Mouse (Mus musculus) stomach, postnatal 0 days (tissue): ENCODE data around the gene Nccrp1. TPM values are rescaled to one million over a fixed set of nuclear protein-coding genes. Genes with fewer than 3 reads are reported as not detected.

ENCODE experiments used
- ATAC-seq: fragments of 200-750 bp; cut with Nextera tagmentation; 2 replicates; pipeline ENCODE4 v1.8.0; 2017; ENCODE audit not compliant: low FRiP score, low TSS enrichment
- DNase-seq: peaks from one replicate; pipeline ENCODE4 v3.0.0-alpha.2; 2016; ENCODE audit warnings: low spot score
- H3K27ac ChIP-seq: fragments of 300-500 bp; sonication (generic); replicated peaks from 2 replicates; pipeline ENCODE4 v1.5.1; 2014; ENCODE audit warnings: mild to moderate bottlenecking, control low read depth
- H3K27me3 ChIP-seq: fragments of 300-500 bp; sonication (generic); 2 replicates; pipeline ENCODE4 v1.6.1; 2014; ENCODE audit warnings: low read length; ENCODE audit not compliant: control insufficient read depth, insufficient read depth
- H3K36me3 ChIP-seq: fragments of 300-500 bp; sonication (generic); 2 replicates; pipeline ENCODE4 v1.6.1; 2014; ENCODE audit warnings: low read length, mixed read lengths; ENCODE audit not compliant: control insufficient read depth, insufficient read depth
- H3K4me1 ChIP-seq: fragments of 300-500 bp; sonication (generic); replicated peaks from 2 replicates; pipeline ENCODE4 v1.6.1; 2014; ENCODE audit warnings: antibody characterized with exemption; ENCODE audit not compliant: control insufficient read depth, insufficient read depth
- H3K4me2 ChIP-seq: fragments of 300-500 bp; sonication (generic); replicated peaks from 2 replicates; pipeline ENCODE4 v1.6.1; 2014; ENCODE audit warnings: low read depth, mild to moderate bottlenecking, control low read depth, moderate library complexity
- H3K4me3 ChIP-seq: fragments of 300-500 bp; sonication (generic); 2 replicates; pipeline ENCODE4 v1.5.1; 2014; ENCODE audit warnings: low read depth, low read length, control low read depth
- H3K9ac ChIP-seq: fragments of 300-500 bp; sonication (generic); 2 replicates; pipeline ENCODE4 v1.6.1; 2014; ENCODE audit warnings: mild to moderate bottlenecking, low read length, control low read depth, mixed read lengths
- H3K9me3 ChIP-seq: fragments of 300-500 bp; sonication (generic); 2 replicates; pipeline ENCODE4 v1.6.1; 2016; ENCODE audit warnings: low read length; ENCODE audit not compliant: control insufficient read depth
- CTCF ChIP-seq: IDR thresholded peaks from 2 replicates; pipeline ENCODE4 v1.5.1; 2016; ENCODE audit warnings: antibody characterized with exemption, low read depth, mild to moderate bottlenecking, moderate library complexity
- EP300 ChIP-seq: optimal IDR thresholded peaks from 2 replicates; pipeline ENCODE3; 2016; ENCODE audit warnings: antibody characterized with exemption
- WGBS: fragments of 180-500 bp; shearing (Covaris S2); extraction: QIAGEN DNeasy Blood & Tissue Kit; methylation state at CpG from one replicate; pipeline ENCODE4 v1.1.7; 2014; 5-methylcytosine and 5-hydroxymethylcytosine counted together
- microRNA-seq: library from miRNA; unstranded; fragments of <30 nt; microRNA quantifications from one replicate; pipeline ENCODE4, GENCODE M21; 2016
- polyA plus RNA-seq: library from polyadenylated mRNA; unstranded; fragments of >200 nt; fragmentation: Nextera tagmentation; extraction: Ambion mirVana; gene quantifications from 2 replicates; pipeline ENCODE4 v1.2.1, GENCODE M21; 2015

Gene Nccrp1
- polyA plus RNA-seq, 1 experiment from 2014 or later: 20.1 TPM

- no peak overlapping the region for H3K4me3 ChIP-seq
- H3K27ac ChIP-seq: no peak overlapping the region
- WGBS: 1% methylated on average over 5 of the region's 5 CpGs
- DNase-seq (peak; percentile 51), ATAC-seq (no peak)
- TF ChIP-seq CTCF (no peak), EP300 (no peak)
- H3K27me3 ChIP-seq: no peaks in the 10 kb centered on the region
- H3K9ac ChIP-seq: no peak overlapping the region
- no peaks in the 10 kb centered on the region for H3K36me3 ChIP-seq
- H3K4me1 ChIP-seq: no peaks in the 10 kb centered on the region
- H3K9me3 ChIP-seq: no peaks in the 10 kb centered on the region
- H3K4me2 ChIP-seq: no peak overlapping the region
These were observed 41.5 kb downstream of the Nccrp1 start for GRCm38 (mm10) chr7:28505585-28505984.

- TF ChIP-seq CTCF: no peak
- TF ChIP-seq EP300: no peak
- Histone ChIP-seq H3K4me1 (no peaks in the 10 kb centered on the region), H3K4me2 (no peak overlapping the region), H3K4me3 (no peak overlapping the region), H3K27ac (no peak overlapping the region), H3K27me3 (no peaks in the 10 kb centered on the region), H3K9me3 (no peaks in the 10 kb centered on the region), H3K36me3 (no peaks in the 10 kb centered on the region), H3K9ac (no peak overlapping the region)
- no peak for DNase-seq
- no peak for ATAC-seq
- 70% methylated on average over 11 of the region's 11 CpGs for WGBS
These were observed 51.6 kb downstream of the Nccrp1 start for GRCm38 (mm10) chr7:28495426-28495825.

Small RNA genes within 50 kb of the gene (microRNA-seq; reads per million reads assigned to microRNA genes)
- not detected for gene Mir7049

Other genes starting within 250 kb of the Nccrp1 start
- gene Dll3, start 245.0 kb downstream of the Nccrp1 start, polyA plus RNA-seq: 0.92 and 0.96 TPM in 2 replicates
- 69.4 and 69.6 TPM in 2 replicates for gene Timm50, start 235.2 kb downstream of the Nccrp1 start, polyA plus RNA-seq
- gene Supt5, start 208.5 kb downstream of the Nccrp1 start, polyA plus RNA-seq: 31.5 and 35.7 TPM in 2 replicates
- gene Rps16, start 196.6 kb downstream of the Nccrp1 start, polyA plus RNA-seq: 880 and 955 TPM in 2 replicates
- 13.4 and 15.1 TPM in 2 replicates for gene Plekhg2, start 174.7 kb downstream of the Nccrp1 start, polyA plus RNA-seq
- 29.1 and 29.4 TPM in 2 replicates for gene Zfp36, start 167.0 kb downstream of the Nccrp1 start, polyA plus RNA-seq
- gene Med29, start 154.5 kb downstream of the Nccrp1 start, polyA plus RNA-seq: 27.5 and 28.3 TPM in 2 replicates
- 35.9 and 38.6 TPM in 2 replicates for gene Paf1, start 154.3 kb downstream of the Nccrp1 start, polyA plus RNA-seq
- gene Gmfg, start 109.8 kb downstream of the Nccrp1 start, polyA plus RNA-seq: 18.9 and 23.1 TPM in 2 replicates
- 0.96 and 1.3 TPM in 2 replicates for gene Lrfn1, start 95.3 kb downstream of the Nccrp1 start, polyA plus RNA-seq
- not detected in 2 replicates for gene Ifnl2, start 36.8 kb downstream of the Nccrp1 start, polyA plus RNA-seq
- gene Ifnl3, start 24.4 kb downstream of the Nccrp1 start, polyA plus RNA-seq: not detected in 2 replicates
- 87.1 and 87.6 TPM in 2 replicates for gene Sycn, start 6.4 kb downstream of the Nccrp1 start, polyA plus RNA-seq
- 9.8 and 12.0 TPM in 2 replicates for gene Samd4b, start 50.9 kb upstream of the Nccrp1 start, polyA plus RNA-seq
- gene Pak4, start 50.9 kb upstream of the Nccrp1 start, polyA plus RNA-seq: 33.9 and 34.1 TPM in 2 replicates
- 10.9 and 12.4 TPM in 2 replicates for gene Acp7, start 84.1 kb upstream of the Nccrp1 start, polyA plus RNA-seq
- 1.7 and 2.4 TPM in 2 replicates for gene Fbxo27, start 145.6 kb upstream of the Nccrp1 start, polyA plus RNA-seq
- 5.6 and 6.1 TPM in 2 replicates for gene Fbxo17, start 169.6 kb upstream of the Nccrp1 start, polyA plus RNA-seq
- gene Mrps12, start 194.6 kb upstream of the Nccrp1 start, polyA plus RNA-seq: 113 and 118 TPM in 2 replicates
- 11.4 and 12.3 TPM in 2 replicates for gene Sars2, start 194.7 kb upstream of the Nccrp1 start, polyA plus RNA-seq
- not detected in 2 replicates for gene Ccer2, start 208.9 kb upstream of the Nccrp1 start, polyA plus RNA-seq
- 35.3 and 39.3 TPM in 2 replicates for gene Sirt2, start 219.5 kb upstream of the Nccrp1 start, polyA plus RNA-seq
- gene Nfkbib, start 220.3 kb upstream of the Nccrp1 start, polyA plus RNA-seq: 31.2 and 33.0 TPM in 2 replicates
- gene Rinl, start 241.7 kb upstream of the Nccrp1 start, polyA plus RNA-seq: 2.1 and 2.6 TPM in 2 replicates